Mouse (Mus musculus): ENCODE data around the gene Zfp316. TPM values are rescaled to one million over a fixed set of nuclear protein-coding genes. Genes with fewer than 3 reads are reported as not detected.
A peak's percentile ranks its signal among the peaks of the same experiment; 100 is the strongest.

The Zfp316 gene
- polyA plus RNA-seq, 1 experiment from 2014 or later = 9.4 TPM

DNA sequence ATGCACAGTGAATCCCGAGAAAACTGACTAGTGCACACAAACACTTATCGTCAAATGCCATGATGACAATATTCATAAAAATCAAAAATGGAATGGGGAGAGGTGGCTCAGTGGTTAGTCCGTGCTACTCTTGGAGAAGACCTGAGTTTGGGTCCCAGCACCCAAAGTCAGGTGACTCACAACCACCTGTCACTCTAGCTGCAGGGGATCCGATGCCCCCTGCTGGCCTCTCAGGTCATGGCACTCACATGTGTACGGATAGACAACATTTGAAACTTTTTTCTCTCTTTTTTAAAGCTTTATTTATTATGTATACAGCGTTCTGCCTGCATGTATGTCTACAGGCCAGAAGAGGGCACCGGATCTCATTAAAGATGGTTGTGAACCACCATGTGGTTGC lies 28.6 kb upstream of the Zfp316 start:
- no peak for ATAC-seq (ENCODE audit: low FRiP score)
- Histone ChIP-seq H3K4me3 (no peak overlapping the region), H3K4me1 (replicated peaks) (peaks cover 6% of the 10 kb centered on the region), H3K9me3 (no peaks in the 10 kb centered on the region), H3K36me3 (peaks cover 57% of the 10 kb centered on the region), H3K4me2 (no peak overlapping the region), H3K27ac (no peak overlapping the region), H3K27me3 (peaks cover 18% of the 10 kb centered on the region), H3K9ac (no peak overlapping the region)
- 96% methylated on average over 7 of the region's 7 CpGs for WGBS

DNA sequence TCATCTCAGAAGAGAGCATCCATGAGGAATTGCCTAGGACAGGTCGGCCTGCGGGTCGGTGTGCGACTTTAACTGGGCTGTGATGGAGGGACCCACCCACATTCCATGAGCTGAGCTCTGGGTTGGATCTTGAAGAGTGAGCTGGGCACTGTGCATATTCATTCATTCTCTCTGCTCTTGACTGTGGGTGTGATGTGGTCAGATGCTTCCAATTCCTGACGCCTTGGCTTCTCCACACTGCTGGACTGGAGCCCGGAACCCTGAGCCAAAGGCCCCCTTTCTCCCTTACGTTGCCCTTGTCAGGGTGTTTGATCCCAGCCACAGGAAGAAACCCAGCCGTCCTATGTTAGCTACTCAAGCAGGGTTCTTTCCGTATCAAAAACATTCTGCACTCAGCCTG lies 28.2 kb upstream of the Zfp316 start:
- Histone ChIP-seq H3K36me3 (peaks cover 52% of the 10 kb centered on the region), H3K4me1 (replicated peaks) (peaks cover 10% of the 10 kb centered on the region), H3K9ac (no peak overlapping the region), H3K27ac (no peak overlapping the region), H3K9me3 (no peaks in the 10 kb centered on the region), H3K4me3 (no peak overlapping the region), H3K27me3 (peaks cover 22% of the 10 kb centered on the region), H3K4me2 (no peak overlapping the region)
- 92% methylated on average over 9 of the region's 9 CpGs for WGBS
- no peak for ATAC-seq (ENCODE audit: low FRiP score)

DNA sequence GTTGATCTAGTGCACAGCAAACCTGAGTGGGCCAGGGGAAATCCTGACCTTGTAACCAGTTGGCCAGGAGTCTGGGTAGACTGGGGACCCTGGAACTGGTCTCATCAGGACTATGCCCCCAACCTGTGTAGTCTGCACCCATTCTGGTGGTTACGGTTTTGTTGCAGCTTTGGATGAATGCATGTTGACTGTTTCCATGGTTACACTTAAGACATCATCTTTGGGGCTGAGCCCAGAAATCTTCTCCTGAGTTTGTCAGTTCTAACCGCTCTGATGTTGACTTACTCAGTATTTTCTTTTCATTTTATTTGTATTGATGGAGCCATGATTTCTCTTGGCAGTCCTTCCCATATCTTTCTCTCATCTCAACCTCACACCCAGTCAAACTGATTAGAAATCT lies 25.5 kb upstream of the Zfp316 start:
- Histone ChIP-seq H3K9ac (no peak overlapping the region), H3K9me3 (no peaks in the 10 kb centered on the region), H3K4me3 (no peak overlapping the region), H3K4me1 (replicated peaks) (peaks cover 15% of the 10 kb centered on the region), H3K27me3 (peaks cover 49% of the 10 kb centered on the region), H3K36me3 (peaks cover 27% of the 10 kb centered on the region), H3K27ac (no peak overlapping the region), H3K4me2 (no peak overlapping the region)
- 90% methylated on average over 2 of the region's 2 CpGs for WGBS
- no peak for ATAC-seq (ENCODE audit: low FRiP score)

DNA sequence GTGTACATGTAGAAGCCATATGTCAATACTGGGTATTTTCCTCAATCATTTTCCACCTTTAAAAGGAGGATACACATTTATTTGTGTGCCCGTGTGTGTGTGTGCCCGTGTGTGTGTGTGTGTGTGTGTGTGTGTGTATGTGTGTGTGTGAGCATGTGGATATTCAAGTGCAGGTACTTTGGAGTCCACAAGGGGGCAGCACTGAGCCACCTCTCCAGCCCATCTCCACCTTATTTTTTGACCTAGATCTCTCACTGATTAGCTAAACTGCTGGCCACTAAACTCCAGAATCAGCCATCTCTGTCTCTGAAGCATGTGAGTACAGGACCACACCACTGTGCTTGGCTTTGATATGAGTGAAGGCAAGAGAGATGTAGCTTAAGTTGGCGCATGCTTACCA lies 25.0 kb upstream of the Zfp316 start:
- Histone ChIP-seq H3K27me3 (peaks cover 53% of the 10 kb centered on the region), H3K9me3 (no peaks in the 10 kb centered on the region)
- 94% methylated on average over 3 of the region's 3 CpGs for WGBS

DNA sequence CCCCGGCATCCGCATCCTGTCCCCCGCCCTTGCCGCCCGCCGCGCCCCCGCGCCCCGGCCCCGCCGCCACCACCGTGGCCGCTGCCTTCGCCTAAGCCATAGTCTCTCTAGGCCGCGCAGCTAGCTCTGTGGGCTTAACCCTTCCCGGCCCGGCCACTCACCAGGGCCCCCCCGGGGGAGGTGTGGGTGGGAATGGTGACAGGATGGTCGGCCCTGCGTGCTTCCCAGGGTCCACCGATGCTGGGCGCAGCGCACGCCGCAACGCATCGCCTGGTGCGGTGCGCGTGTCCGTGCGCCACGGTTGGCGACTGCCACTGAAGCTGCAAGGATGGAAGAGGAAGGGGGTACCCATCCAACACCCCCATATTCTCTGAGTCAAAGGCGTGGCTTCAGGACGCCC lies 23.6 kb upstream of the Zfp316 start, which contains the start of gene Zfp853:
Gene Zfp853, minus strand, starts transcription at position 220 of the 400 bp plus-strand sequence.
- 4% methylated on average over 23 of the region's 38 CpGs for WGBS
- no peak for ATAC-seq (ENCODE audit: low FRiP score)

More for the DNA sequence above, 25.0 kb upstream of the Zfp316 start:
- Histone ChIP-seq H3K4me3 (no peak overlapping the region), H3K9ac (no peak overlapping the region), H3K4me1 (replicated peaks) (peaks cover 15% of the 10 kb centered on the region), H3K36me3 (peaks cover 22% of the 10 kb centered on the region), H3K27ac (no peak overlapping the region), H3K4me2 (no peak overlapping the region)
- no peak for ATAC-seq (ENCODE audit: low FRiP score)

DNA sequence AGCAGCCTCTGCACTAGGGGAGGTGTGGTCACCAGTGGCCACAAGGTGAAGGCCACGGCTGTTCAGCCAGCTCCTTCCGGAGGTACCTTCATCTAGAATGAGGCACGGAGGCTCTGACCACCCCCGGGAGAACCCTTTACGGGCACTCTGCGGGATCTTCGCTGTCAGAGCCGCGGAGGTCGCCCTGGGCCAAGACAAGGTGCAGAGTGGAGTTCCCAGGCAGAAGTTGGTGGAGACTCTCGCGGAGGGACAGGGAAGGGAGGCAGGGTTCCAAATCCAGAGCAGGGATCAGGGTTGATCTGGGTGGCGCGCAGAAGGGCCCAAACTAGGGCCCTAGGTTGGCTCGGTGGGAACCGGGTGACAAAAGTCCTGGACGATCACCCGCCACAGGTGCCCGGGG lies 23.1 kb upstream of the Zfp316 start:
- no peaks in the 10 kb centered on the region for H3K9me3 ChIP-seq
- 3% methylated on average over 19 of the region's 19 CpGs for WGBS
- peaks cover 13% of the 10 kb centered on the region; the same call in 1 of the 2 replicates for H3K36me3 ChIP-seq
- peaks cover 27% of the 10 kb centered on the region for H3K4me1 ChIP-seq (replicated peaks)
- H3K27ac ChIP-seq = no peak overlapping the region
- H3K4me3 ChIP-seq = peak overlapping the region; percentile 48
- H3K9ac ChIP-seq = peak overlapping the region; percentile 74
- H3K4me2 ChIP-seq = peak overlapping the region; percentile 71
- peaks cover 73% of the 10 kb centered on the region for H3K27me3 ChIP-seq
- no peak for ATAC-seq (ENCODE audit: low FRiP score)

More for the DNA sequence above, 23.6 kb upstream of the Zfp316 start, which contains the start of gene Zfp853:
- Histone ChIP-seq H3K4me1 (replicated peaks) (peaks cover 22% of the 10 kb centered on the region), H3K27me3 (peaks cover 68% of the 10 kb centered on the region), H3K27ac (no peak within 1 kb of the TSS), H3K4me3 (peak within 1 kb of the TSS; percentile 48), H3K4me2 (peak within 1 kb of the TSS; percentile 71), H3K9me3 (no peaks in the 10 kb centered on the region), H3K36me3 (peaks cover 14% of the 10 kb centered on the region; the same call in 1 of the 2 replicates), H3K9ac (peak within 1 kb of the TSS; percentile 74)

DNA sequence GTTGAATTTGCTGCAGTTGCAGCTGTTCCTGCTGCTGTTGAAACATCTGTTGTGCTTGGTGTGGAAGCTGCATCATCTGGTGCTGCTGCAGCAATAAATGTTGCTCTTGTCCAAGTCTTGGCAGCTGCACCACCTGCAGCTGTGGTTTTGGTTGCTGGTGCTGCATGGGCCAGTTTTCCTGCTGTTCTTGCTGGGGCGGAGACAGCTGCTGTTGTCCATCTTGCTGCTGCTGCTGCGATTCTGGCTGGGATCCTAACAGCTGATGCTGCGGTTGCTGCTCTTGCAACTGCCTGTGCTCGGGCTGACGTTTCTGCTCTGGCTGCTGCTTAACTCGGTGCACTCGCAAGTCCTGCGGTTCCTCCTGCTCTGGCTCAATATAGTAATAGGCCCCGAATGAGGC lies 19.5 kb upstream of the Zfp316 start:
- H3K27ac ChIP-seq = no peak overlapping the region
- peaks cover 99% of the 10 kb centered on the region for H3K27me3 ChIP-seq

DNA sequence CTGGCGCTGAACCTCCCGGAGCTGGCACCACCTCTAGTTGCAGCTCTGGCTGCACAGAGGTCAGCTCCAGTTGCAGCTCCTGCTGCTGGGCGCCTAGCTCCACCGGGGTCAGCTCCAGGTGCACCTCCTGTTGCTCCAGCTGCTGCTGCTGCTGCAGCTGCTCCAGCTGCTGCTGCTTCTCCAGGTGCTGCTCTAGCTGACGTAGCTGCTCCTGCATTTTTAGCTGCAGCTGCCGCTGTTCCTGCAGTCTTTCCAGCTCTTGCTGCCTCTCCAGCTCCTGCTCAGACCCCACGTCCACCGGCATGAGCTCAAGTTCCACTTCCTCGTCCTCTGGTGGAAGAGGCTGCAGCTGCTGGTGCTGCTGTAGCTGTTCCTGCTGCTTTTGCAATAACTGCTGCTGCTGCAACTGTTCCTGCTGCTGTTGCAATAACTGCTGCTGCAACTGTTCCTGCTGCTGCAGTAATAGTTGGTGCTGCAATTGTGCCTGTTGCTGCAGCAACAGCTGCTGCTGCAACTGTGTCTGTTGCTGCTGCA lies 18.6 kb upstream of the Zfp316 start:
- Histone ChIP-seq H3K9me3 (no peaks in the 10 kb centered on the region), H3K4me3 (peak overlapping the region; percentile 30), H3K27me3 (peaks cover 95% of the 10 kb centered on the region), H3K4me1 (replicated peaks) (peaks cover 26% of the 10 kb centered on the region), H3K9ac (peak overlapping the region; percentile 56; the same call in 1 of the 2 replicates), H3K4me2 (peak overlapping the region; percentile 48), H3K36me3 (peaks cover 7% of the 10 kb centered on the region; the same call in 1 of the 2 replicates), H3K27ac (no peak overlapping the region)
- 16% methylated on average over 9 of the region's 9 CpGs for WGBS
- ATAC-seq (ENCODE audit: low FRiP score) = no peak

More for the DNA sequence above, 19.5 kb upstream of the Zfp316 start:
- Histone ChIP-seq H3K36me3 (peaks cover 7% of the 10 kb centered on the region; the same call in 1 of the 2 replicates), H3K9me3 (no peaks in the 10 kb centered on the region), H3K4me2 (no peak overlapping the region), H3K9ac (no peak overlapping the region), H3K4me1 (replicated peaks) (peaks cover 31% of the 10 kb centered on the region), H3K4me3 (no peak overlapping the region)
- no peak for ATAC-seq (ENCODE audit: low FRiP score)
- 71% methylated on average over 9 of the region's 9 CpGs for WGBS

DNA sequence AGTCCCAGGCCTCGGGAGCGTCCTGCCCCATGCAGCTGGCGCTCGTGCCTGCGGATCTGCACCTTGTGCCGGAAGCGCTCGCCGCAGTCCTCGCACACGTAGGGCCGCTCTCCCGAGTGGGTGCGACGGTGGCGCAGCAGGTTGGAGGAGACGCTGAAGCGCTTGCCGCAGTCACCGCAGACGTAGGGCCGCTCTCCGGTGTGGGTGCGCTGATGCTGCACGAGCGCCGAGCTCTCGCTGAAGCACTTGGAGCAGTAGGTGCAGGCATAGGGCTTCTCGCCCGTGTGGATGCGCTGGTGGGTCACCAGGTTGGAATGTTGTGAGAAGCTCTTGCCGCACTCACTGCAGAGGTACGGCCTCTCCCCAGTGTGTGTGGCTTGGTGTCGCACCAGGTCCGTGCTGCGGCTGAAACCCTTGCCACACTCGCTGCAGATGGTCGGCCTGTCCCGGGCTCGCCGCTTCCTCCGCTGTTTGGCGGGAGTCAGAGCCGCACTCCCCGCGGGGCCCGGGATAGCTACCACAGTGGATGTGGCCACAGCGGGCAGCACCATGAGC lies 18.0 kb upstream of the Zfp316 start:
- Histone ChIP-seq H3K9me3 (no peaks in the 10 kb centered on the region), H3K36me3 (peaks cover 7% of the 10 kb centered on the region; the same call in 1 of the 2 replicates), H3K4me3 (peak overlapping the region; percentile 30), H3K4me2 (peak overlapping the region; percentile 48), H3K27me3 (peaks cover 89% of the 10 kb centered on the region), H3K4me1 (replicated peaks) (peaks cover 20% of the 10 kb centered on the region), H3K27ac (no peak overlapping the region), H3K9ac (peak overlapping the region; percentile 56)
- WGBS = 2% methylated on average over 47 of the region's 48 CpGs
- ATAC-seq (ENCODE audit: low FRiP score) = no peak

DNA sequence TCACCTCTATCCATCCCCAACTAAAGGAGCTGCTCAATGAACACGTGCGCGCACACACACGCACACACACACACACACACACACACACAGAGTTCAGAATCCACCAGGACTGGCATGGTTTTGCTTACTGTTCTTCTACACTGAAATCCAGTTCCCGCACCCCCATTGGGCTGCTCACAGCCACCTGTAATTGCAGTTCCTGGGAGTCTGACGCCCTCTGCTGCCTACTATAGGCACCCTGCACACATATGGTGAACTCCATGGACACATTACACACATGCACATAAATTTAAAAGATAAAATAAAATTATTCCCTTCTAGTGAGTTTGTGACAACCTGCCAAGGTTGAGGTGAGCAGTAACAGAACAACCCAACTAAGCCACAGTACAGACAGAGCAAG lies 14.9 kb upstream of the Zfp316 start:
- Histone ChIP-seq H3K9me3 (no peaks in the 10 kb centered on the region), H3K4me2 (no peak overlapping the region), H3K4me1 (replicated peaks) (peaks cover 16% of the 10 kb centered on the region), H3K4me3 (no peak overlapping the region), H3K27ac (no peak overlapping the region), H3K27me3 (peaks cover 69% of the 10 kb centered on the region), H3K9ac (no peak overlapping the region), H3K36me3 (peaks cover 7% of the 10 kb centered on the region; the same call in 1 of the 2 replicates)
- ATAC-seq (ENCODE audit: low FRiP score) = no peak
- WGBS = 49% methylated on average over 6 of the region's 6 CpGs

DNA sequence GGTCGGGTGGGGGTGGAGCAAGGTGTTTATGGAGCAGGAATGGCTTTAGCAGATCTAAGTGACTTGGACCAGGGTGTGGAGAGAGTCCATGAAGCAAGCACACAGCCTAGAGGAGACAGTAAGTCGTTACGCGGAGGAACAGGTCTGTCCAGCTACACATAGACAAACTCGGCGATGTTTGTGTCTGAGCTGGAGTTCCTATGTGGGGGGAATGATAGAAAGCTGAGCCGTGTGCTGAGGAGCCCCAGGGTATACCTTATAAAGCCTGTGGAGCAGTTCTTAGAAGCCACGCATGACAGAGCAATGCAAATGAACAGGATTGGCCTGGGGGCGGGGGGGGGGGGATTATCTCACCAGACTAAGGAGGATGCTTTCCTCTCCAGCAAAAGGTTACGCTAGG lies 9.4 kb upstream of the Zfp316 start:
- Histone ChIP-seq H3K27ac (no peak overlapping the region), H3K9ac (no peak overlapping the region), H3K4me3 (no peak overlapping the region), H3K27me3 (peaks cover 35% of the 10 kb centered on the region; the same call in 1 of the 2 replicates), H3K4me1 (replicated peaks) (no peaks in the 10 kb centered on the region), H3K36me3 (no peaks in the 10 kb centered on the region), H3K4me2 (no peak overlapping the region), H3K9me3 (no peaks in the 10 kb centered on the region)
- WGBS = 41% methylated on average over 10 of the region's 10 CpGs
- no peak for ATAC-seq (ENCODE audit: low FRiP score)

DNA sequence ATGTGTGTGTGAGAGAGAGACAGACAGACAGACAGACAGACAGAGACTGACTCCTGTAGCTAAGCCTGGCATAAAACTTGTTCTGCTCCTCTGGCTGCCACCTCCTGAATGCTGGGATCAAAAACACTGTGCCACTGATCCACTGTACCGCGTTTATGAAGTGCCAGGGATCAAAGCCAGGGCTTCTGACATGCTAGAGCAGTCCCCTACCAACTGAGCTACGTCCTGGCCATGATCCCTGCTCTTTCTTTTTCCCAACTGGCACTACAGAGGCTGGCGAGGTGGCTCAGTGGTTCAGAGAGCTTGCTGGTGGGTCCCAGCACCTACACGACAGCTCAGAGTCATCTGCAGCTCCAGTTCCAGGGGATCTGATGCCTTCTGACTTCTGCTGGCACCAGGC lies 5.9 kb upstream of the Zfp316 start:
- Histone ChIP-seq H3K4me1 (replicated peaks) (peaks cover 14% of the 10 kb centered on the region), H3K4me2 (no peak overlapping the region), H3K9me3 (no peaks in the 10 kb centered on the region), H3K4me3 (no peak overlapping the region), H3K9ac (0 out of 2 replicates have a peak overlapping the region, but pooled peaks have one; percentile 29), H3K27me3 (peaks cover 33% of the 10 kb centered on the region; the same call in 1 of the 2 replicates), H3K36me3 (no peaks in the 10 kb centered on the region), H3K27ac (no peak overlapping the region)
- no peak for ATAC-seq (ENCODE audit: low FRiP score)
- 62% methylated on average over 5 of the region's 5 CpGs for WGBS

Data from hindbrain, embryonic 13.5 days (tissue).